Mouse (Mus musculus) forebrain, embryonic 16.5 days (tissue): ENCODE data around the gene Bcar3. TPM values are rescaled to one million over a fixed set of nuclear protein-coding genes. Genes with fewer than 3 reads are reported as not detected.
A peak's percentile ranks its signal among the peaks of the same experiment; 100 is the strongest.

Experiments
- ATAC-seq: fragments of 200-750 bp; cut with Nextera tagmentation; 2 replicates; pipeline ENCODE4 v1.8.0; 2017; ENCODE audit warnings: mild to moderate bottlenecking, moderate library complexity
- H3K27ac ChIP-seq: fragments of 300-500 bp; sonication (generic); 2 replicates; pipeline ENCODE4 v1.5.1; 2014; ENCODE audit warnings: low read length, control low read depth
- H3K27me3 ChIP-seq: fragments of 300-500 bp; sonication (generic); replicated peaks from 2 replicates; pipeline ENCODE4 v1.6.1; 2014; ENCODE audit warnings: low read length; ENCODE audit not compliant: control insufficient read depth, insufficient read depth
- H3K36me3 ChIP-seq: fragments of 300-500 bp; sonication (generic); 2 replicates; pipeline ENCODE4 v1.6.1; 2014; ENCODE audit not compliant: control insufficient read depth, insufficient read depth
- H3K4me1 ChIP-seq: fragments of 300-500 bp; sonication (generic); replicated peaks from 2 replicates; pipeline ENCODE4 v1.6.1; 2014; ENCODE audit warnings: low read length; ENCODE audit not compliant: control insufficient read depth, insufficient read depth
- H3K4me2 ChIP-seq: fragments of 300-500 bp; sonication (generic); 2 replicates; pipeline ENCODE4 v1.6.1; 2014; ENCODE audit warnings: mild to moderate bottlenecking, low read length, control low read depth
- H3K4me3 ChIP-seq: fragments of 300-500 bp; sonication (generic); replicated peaks from 2 replicates; pipeline ENCODE4 v1.5.1; 2014; ENCODE audit warnings: mild to moderate bottlenecking, low read length, control low read depth
- H3K9ac ChIP-seq: fragments of 300-500 bp; sonication (generic); replicated peaks from 2 replicates; pipeline ENCODE4 v1.6.1; 2014; ENCODE audit warnings: low read depth, low read length, control low read depth
- H3K9me3 ChIP-seq: fragments of 300-500 bp; sonication (generic); 2 replicates; pipeline ENCODE4 v1.6.1; 2016; ENCODE audit warnings: low read length; ENCODE audit not compliant: control insufficient read depth
- microRNA counts: library from miRNA; unstranded; fragments of <30 nt; microRNA quantifications from one replicate; lab custom pipeline; 2016
- microRNA-seq: library from miRNA; unstranded; fragments of <30 nt; microRNA quantifications from one replicate; pipeline ENCODE4, GENCODE M21; 2017
- polyA plus RNA-seq: library from polyadenylated mRNA; unstranded; fragments of >200 nt; fragmentation: Nextera tagmentation; extraction: Ambion mirVana; gene quantifications from 2 replicates; pipeline ENCODE4 v1.2.1, GENCODE M21; 2015

Bcar3 gene
- polyA plus RNA-seq, 1 experiment from 2014 or later: 5.3 TPM

DNA sequence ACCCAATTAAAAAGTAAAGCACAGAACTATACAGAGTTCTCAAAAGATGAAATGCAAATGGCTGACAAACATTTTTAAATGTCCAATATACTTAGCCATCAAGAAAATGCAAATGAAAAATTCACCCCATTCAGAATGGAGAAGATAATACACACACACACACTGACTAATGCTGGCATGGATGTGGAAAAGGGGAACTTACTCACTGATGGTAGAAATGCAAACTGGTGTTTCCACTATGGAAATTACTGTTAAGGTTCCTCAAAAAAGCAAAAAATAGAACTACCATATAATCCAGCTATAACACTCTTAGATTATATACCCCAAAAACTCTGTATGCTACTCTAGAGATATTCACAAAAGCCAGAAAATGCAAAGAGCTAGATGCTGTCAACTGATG, 283.4 kb downstream of the Bcar3 start:
- 0 out of 2 replicates have a peak, but pooled peaks cover 3% of the 10 kb centered on the region for H3K36me3 ChIP-seq
- H3K27me3 ChIP-seq: no peaks in the 10 kb centered on the region
- H3K4me1 ChIP-seq: peaks cover 6% of the 10 kb centered on the region
- H3K4me2 ChIP-seq: no peak overlapping the region
- no peak for ATAC-seq
- no peak overlapping the region for H3K4me3 ChIP-seq
- no peak overlapping the region for H3K9ac ChIP-seq
- no peak overlapping the region for H3K27ac ChIP-seq
- no peaks in the 10 kb centered on the region for H3K9me3 ChIP-seq

MicroRNAs encoded within 50 kb of the gene (microRNA counts, 519-probe panel; counts per million panel counts)
- 2,000 counts per million, percentile 28 among the panel's probes with 10 or more counts for microRNA mmu-miR-760 (lab: Ali Mortazavi, UCI)

Small RNAs within 50 kb of the gene (microRNA-seq; reads per million reads assigned to microRNA genes)
- 357 reads per million, percentile 69 among the genes with 10 or more reads in this experiment for gene Mir760
- gene Mir7657: not detected

Other genes starting within 250 kb of the Bcar3 start
- gene Abca4, start 249.7 kb upstream of the Bcar3 start, polyA plus RNA-seq: 0.70 and 0.87 TPM in 2 replicates
- 51.2 TPM in 2 replicates for gene Gclm, start 48.6 kb upstream of the Bcar3 start, polyA plus RNA-seq
- 51.9 and 59.4 TPM in 2 replicates for gene Dnttip2, start 19.7 kb upstream of the Bcar3 start, polyA plus RNA-seq